Mouse (Mus musculus) ES-Bruce4 (cell line): ENCODE data around the gene Rab1a.

Experiments used
- CTCF ChIP-seq: IDR thresholded peaks from one replicate; pipeline ENCODE4 v1.8.1; 2011; ENCODE audit warnings: low read depth, low read length
- EP300 ChIP-seq: IDR thresholded peaks from 2 replicates; pipeline ENCODE4 v1.6.1; 2011; ENCODE audit warnings: low read depth, low read length; ENCODE audit not compliant: insufficient read depth
- POLR2A ChIP-seq: IDR thresholded peaks from one replicate; pipeline ENCODE4 v1.8.1; 2011; ENCODE audit warnings: low read length; ENCODE audit not compliant: insufficient read depth

- no peak for TF ChIP-seq CTCF
- TF ChIP-seq POLR2A = no peak
- TF ChIP-seq EP300 = no peak
Observed at GRCm38 (mm10) chr11:20241311-20241710, 40.1 kb downstream of the Rab1a start.
